Mouse (Mus musculus) testis, adult 2 months (tissue): Measurements from ENCODE around the gene Slx4.

ENCODE experiments used
- CTCF ChIP-seq: fragments of 200-500 bp; IDR thresholded peaks from 2 replicates; pipeline ENCODE4 v1.5.1; 2012; ENCODE audit warnings: low read depth, mild to moderate bottlenecking, inconsistent platforms, low read length, moderate library complexity; ENCODE audit not compliant: control insufficient read depth, insufficient read depth, insufficient replicate concordance
- POLR2A ChIP-seq: fragments of 200-500 bp; IDR thresholded peaks from 2 replicates; pipeline ENCODE4 v1.6.1; 2012; ENCODE audit warnings: low read depth, mild to moderate bottlenecking, inconsistent platforms, low read length, moderate library complexity; ENCODE audit not compliant: control insufficient read depth

DNA sequence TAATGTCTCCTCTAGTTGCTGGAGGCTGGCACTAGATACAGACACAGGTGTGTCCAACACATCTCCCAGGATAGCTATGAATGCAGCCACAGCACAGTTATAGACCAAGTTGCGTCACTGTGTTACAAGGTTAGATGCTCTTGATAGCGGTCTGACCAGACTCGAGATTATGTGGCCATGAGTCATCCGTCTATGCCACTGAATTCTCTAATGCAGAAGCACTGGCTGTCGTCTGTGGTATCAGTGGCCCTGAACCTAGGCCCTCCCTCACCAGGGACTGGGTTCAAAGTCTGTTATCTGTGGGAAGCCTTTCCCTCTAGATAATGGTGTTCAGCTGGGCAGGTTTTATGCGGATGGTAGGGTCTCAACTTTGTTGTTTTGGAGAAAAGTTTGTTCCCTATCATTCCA, 28.8 kb upstream of the Slx4 start:
- no peak for TF ChIP-seq CTCF
- no peak for TF ChIP-seq POLR2A
